Mouse (Mus musculus) thymus, adult 2 months (tissue): ENCODE data around the gene Reep6.

Experiments
- CTCF ChIP-seq: fragments of 200-500 bp; IDR thresholded peaks from 2 replicates; pipeline ENCODE4 v1.5.1; 2012; ENCODE audit warnings: mild to moderate bottlenecking, control low read depth, low read length, moderate library complexity, borderline replicate concordance; ENCODE audit not compliant: control insufficient read depth, poor library complexity, insufficient read depth; ENCODE audit errors: extremely low read depth
- POLR2A ChIP-seq: fragments of 200-500 bp; IDR thresholded peaks from 2 replicates; pipeline ENCODE4 v1.6.1; 2012; ENCODE audit warnings: mild to moderate bottlenecking, low read length, control low read depth, moderate library complexity; ENCODE audit not compliant: control insufficient read depth, poor library complexity, insufficient read depth; ENCODE audit errors: extremely low read depth

GRCm38 (mm10) chr10:80321014-80321669 lies 8.6 kb upstream of the Reep6 start:
- TF ChIP-seq CTCF (no peak), POLR2A (0 out of 2 replicates have a peak, but pooled peaks have one; percentile 11)
